Mouse (Mus musculus): ENCODE data around the gene Asb16.

Gene Asb16

DNA sequence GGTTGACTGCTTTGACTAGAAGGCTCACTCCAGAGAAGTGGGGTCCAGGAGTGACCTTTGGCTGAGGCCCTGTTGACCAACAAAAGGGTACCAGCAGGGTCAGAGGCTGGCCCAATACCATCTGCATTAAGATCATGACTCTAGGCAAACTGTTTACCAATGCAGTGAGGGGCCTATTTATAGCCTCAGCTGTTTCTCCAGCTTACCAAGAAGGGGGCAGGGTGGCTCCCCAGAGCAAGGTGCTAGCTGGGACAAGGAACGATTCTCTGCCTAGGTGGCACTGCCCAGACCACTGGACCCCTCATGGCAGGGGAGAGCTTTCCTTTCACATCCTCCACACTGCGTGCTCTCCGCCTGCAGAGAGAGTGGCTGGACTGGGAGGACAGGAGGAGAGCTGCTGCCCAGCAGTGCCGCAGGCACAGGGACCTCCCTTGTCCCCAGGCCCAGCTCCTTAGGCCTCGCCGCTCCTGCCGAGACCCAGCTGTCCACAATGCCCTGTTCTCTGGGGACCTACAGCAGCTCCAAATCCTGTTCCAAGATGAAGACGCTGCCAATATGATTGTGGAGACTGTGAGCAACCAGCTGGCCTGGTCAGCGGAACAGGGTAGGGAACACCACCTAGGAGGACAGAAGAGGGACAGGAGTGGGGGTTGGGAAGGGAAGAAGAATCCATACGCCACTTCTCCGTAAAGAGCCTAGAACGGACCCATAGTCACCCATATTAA, at the start of gene Asb16:
TSS of gene Asb16 (plus strand) at position 224 of the 725 bp plus-strand sequence.
- DNase-seq (ENCODE audit: low spot score) = no peak

DNA sequence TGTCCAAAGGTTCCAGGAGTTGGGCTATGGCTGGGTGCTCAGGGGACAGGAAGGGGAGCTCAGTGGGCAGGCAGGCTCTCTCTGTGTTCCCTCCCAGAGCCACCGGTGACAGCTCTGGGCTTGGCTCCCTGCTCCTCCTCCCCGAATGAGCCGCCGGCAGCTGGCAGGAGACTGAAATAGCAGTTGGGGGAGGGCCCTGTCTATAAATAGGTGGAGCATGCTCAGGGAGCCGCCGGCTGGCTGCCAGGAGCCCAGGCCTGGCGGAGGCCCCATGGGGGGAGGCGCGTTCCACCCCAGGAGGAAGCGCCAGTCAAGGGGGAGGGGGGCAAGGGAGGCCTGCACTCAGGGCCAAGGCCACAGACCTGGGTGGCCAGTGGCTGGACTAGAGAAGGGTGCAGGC, 49.8 kb upstream of the Asb16 start:
- peak; percentile 94 for DNase-seq (ENCODE audit: low spot score)

DNA sequence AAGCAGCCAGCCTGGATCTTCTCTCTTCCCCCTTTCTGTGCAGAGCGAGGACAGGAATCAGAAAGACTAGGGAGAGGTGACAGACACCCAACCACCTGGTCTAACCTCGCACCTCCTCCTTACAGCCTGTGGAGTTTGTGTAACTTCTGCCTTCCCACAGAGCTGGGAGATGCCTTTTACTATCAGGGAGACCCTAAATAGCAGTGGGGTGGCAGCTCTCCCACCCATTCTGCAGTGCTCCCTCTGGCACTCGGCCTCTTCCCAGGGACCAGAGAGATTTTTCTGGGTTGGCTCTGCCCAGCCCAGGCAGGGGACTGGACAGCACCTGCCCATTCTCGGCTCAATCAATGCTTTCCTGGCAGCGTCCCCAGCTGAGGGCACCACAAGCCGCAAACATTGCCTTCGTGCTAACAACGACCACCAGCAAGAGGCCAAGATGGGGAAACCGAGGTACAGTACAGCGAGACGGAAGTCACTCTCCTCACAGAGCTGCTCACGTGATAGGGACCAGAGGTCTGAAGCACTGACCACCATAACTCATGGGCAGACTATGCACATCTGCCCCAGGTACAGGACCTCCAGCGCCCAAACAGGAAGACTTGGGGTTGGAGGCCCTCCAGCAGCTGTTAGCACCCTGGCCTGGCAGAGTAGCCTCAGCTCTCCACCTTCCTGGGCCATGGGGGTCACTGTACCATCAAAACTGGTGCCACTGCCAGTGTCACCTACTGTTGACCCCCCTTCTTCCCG, 49.1 kb upstream of the Asb16 start:
- no peak for DNase-seq (ENCODE audit: low spot score)

DNA sequence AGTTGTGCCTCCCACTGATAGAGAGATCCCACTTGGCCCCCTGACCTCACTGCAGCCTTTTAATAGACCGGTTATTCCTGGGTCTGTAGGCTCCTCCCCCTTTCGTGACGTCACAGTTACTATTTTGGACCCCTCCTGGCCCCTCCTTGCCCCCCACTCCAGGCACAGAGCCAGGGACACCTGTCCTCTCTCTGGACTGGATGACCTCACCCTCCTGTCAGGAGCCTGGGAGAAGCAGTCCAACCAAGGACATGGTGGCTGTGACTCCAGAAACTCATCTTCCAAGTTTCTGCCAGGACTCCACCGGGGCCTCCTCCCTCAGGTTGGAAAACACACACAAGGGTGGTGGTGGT, 48.6 kb upstream of the Asb16 start:
- no peak for DNase-seq (ENCODE audit: low spot score)

DNA sequence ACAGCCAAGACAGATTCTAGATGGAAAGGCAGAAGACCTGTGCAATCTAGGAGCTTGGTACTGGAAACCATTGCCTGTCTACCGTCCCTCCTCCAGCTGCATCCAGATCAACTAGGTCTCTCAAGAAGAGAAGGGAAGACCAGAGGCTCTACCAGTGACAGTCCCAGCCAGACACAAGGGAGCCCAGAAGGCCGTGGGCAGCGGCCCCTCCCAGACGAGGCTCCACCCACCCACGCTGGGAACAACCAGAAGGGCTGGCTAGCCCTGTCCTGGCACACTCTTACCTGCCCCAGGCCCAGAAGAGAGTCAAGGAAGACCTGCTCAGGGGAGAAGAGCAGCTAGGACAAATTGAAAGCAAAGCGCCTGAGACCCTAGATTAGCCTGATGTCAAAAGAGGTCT, 48.1 kb upstream of the Asb16 start:
- DNase-seq (ENCODE audit: low spot score) = no peak

DNA sequence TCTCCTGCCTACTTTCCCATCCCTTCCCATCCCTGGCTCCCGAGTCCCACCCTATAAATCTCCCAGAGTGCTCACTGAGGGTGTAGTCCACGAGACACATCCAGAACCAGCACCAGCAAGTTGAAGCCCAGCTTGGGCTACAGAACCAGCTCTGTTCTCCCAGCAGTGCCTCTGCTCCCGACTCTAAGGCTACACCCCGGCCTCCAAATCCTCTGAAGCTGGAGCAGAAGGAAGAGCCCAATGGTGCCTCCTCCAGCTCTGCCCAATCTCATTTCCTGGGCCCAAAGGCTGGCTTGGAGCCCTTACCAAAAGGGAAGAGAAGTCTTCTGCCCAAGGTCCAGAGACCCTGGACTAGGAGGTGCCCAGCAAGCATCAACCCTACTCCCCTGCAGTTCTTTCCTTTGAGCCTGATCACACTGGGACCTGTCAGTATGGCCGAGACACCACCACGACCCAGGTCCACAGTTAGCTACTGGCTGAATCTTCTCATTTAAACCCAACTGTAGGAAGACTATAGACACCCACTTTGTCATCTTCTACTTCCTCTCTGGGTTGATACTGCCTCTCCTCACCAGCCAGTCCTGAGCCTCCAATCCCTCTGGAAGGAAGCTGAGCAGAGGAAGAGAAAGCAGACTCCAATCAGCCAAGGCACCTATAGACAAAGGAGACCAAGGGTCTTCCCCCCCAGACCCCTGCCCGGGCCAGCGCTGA, 47.1 kb upstream of the Asb16 start:
- DNase-seq (ENCODE audit: low spot score) = no peak

DNA sequence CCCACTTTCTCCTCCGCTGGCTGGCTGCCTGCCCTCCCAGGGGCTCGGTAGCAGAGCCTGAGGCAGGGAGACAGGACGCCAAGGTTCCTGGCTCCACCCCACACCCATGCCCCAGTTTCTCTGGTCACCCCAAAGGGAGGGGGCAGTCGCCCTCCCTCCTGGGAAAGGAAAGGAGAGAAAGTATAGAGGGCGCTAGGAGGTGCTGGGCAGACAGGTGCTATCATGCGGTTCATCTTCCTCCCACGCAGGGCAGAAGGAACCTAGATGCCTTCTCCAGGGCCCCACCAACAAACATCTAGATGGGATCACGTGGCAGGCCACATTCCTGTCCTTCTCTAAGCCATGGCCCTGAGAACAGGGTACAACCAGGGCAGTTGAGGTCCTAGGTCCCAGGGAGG, 46.6 kb upstream of the Asb16 start:
- no peak for DNase-seq (ENCODE audit: low spot score)

DNA sequence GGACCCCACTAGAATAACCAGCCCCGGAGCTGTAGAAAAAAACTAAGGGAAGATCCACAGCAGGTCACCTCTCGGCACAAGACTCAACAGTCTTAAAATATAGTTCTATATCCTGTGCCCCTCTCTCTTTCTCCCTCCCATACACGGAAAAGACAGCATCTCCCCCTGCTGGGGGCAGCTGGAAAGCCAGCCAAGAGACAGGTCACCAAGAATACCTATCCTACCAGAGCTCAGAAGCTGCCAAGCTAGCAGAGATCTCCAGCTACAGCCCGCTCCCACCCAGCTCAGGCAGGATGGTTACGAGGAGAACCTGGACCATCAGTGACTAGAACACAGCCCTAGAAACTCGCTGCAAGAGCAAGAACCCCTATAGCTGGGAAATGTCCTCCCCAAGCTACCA, 45.4 kb upstream of the Asb16 start:
- DNase-seq (ENCODE audit: low spot score) = peak; percentile 60

DNA sequence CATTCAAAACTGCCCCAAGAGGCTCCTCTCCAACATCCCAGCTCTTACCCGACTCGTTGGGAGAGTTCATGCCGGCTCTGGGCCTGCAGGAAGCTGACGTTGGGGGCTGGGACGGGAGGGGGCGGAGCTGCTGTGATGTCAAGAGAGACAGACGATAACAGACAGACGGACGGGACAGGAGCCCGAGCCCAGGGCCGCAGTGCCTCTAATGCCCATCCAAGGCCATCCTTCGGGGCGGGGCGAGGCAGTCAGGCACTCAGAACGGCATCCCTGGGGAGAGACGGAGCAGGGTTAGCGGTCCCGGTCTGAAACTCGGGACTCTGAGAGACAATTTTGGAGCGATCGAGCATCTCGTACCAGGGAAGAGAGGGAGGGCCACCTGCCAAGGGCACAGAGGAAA, 43.9 kb upstream of the Asb16 start:
- peak; percentile 63 for DNase-seq (ENCODE audit: low spot score)

DNA sequence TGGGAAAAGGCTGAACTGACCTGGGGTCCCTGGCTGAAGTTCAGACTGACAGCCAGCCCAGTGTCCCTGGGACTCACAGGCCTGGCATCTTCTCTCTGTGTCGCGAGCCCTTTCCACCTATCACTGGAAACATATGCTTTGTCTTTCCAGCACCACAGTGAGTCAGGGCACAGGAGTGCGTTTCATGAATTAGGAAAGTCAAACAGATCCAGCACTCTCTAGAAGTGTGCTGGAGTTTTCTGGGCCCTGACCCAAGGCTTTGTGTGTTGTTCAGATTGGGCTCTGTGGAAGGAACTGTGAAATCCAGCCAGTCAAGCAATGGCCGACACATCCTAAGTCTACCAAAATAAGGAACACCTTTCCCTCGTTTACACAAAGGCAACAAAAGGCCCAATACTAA, 43.3 kb upstream of the Asb16 start:
- no peak for DNase-seq (ENCODE audit: low spot score)

DNA sequence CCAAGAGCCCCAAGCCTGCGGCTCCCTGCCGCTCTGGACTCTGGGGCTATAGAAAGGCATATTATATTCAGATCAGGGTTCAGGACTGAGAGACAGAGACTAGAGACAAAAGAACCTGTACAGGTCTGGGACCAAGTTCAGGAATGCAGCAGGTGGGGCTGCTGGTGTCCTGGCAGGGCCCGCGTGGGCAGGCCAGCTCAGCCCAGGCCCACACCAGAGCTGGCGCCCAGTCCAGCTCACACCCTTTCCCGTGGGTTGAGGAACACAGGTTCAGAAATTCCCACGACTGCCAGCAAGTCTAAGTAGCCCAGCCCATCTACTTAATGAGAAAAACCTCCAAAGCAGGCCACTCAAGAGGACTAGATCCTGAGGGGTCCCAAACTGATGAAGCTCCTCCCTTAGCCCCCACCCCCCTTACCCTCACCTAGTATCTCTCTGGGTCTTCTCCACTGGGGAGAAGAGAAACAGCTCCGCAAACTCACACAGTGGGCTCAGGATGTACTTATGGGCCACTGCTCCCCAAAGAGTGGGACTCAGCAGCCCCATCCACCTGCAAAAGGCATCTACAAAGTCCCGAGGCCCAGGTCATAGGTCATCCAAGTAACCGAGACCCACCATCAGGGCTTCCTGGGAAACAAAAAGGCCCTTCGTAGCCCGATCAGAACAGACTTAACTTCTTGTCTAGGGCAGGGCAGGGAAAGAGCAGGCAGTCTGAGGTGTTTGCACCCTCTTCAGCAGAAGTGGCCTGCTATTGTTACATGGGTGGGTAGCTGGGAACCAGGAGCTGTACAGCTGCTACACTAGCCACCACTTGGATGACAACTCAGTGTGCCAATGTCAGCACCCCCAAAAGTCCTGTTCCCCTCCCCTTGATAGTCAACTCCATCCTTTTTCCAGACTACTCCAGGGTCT, 42.2 kb upstream of the Asb16 start:
- no peak for DNase-seq (ENCODE audit: low spot score)

DNA sequence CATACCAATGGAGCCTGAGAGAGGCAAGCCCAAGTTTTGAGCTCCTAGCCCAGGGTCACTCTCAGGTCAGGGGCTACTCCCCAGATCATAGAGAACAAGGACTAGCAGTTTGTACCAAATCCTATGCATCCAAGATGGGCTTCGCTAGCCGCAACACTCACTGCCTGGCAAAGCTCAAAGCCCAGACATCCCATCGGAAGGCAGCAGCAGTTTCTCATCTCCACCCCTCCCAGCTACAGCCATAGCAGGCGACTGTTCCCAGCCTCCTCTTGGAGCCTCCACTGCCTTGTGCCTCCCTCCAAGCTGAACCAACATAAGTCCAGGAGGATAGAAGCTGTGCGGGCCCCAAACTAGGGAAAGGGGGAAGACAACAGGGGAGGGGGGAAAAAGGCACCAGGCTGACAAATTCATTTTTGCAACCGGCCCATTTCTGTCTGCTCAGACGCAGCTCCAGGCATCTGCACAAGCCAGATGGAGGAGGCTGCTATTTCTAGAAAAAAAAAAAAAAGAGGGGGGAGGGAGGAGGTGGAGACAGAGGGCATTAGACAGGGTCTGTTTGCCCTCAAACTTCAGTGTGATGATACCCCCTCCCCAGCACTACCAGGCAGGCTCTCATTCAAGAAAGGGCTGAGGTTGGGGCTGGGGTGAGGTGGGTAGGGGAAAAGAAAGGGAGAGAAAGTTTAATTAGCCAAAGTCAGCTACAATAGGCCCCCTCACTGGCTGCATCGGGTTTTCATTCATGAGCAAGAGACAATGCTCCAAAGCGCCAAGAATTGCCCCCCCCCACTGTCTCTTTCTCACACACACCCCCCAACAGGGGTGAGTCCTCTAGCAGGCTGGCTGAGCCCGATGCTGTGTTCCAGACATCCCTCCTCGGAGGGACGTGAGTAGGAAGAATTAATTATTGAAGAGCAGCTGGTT, 41.0 kb upstream of the Asb16 start:
- no peak for DNase-seq (ENCODE audit: low spot score)

DNA sequence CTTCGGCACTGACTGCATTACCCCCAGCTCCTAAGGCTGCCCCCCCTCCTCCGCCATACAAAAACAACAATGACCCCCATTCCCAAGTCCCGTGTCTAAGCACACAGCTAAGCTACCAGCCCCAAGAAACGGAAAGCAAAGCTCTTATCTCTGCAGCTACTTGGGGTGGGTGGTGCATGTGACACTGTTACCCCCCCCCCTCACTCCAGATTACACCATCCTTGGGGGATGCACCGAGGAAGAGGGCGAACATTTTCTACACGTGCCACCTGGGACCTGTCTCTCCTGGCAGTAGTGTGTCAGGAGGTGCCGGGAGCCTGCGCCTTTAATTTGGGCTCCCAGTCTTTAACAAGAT, 40.4 kb upstream of the Asb16 start:
- DNase-seq (ENCODE audit: low spot score) = no peak

DNA sequence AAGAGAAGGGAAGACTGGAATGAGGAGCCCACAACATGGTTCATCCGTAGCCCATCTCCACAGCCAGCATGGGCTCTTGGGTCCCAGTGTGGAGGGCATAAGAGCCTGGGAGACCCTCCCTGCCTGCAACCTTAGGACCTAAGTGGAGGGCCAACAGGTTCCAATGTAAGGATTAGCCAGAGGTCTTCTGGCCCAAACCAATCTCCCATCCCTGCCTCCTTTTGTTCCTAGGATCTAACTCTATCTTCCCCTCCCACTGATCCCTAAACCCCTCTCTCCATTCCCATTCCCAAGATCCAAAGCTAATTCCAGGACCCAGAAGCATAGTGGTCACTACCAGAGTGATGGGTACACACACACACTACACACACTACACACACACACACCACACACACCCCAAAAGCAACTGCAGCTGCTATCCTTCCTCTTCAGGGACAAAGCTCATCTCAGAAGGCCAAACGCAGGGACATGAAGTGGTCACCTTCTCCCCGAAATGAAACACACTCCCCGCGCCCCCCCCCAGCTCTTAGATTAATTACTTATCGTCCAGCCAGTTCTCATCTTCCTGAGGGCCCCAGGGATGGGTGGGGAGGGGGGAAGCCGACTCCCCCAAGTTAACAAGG, 39.8 kb upstream of the Asb16 start:
- no peak for DNase-seq (ENCODE audit: low spot score)

DNA sequence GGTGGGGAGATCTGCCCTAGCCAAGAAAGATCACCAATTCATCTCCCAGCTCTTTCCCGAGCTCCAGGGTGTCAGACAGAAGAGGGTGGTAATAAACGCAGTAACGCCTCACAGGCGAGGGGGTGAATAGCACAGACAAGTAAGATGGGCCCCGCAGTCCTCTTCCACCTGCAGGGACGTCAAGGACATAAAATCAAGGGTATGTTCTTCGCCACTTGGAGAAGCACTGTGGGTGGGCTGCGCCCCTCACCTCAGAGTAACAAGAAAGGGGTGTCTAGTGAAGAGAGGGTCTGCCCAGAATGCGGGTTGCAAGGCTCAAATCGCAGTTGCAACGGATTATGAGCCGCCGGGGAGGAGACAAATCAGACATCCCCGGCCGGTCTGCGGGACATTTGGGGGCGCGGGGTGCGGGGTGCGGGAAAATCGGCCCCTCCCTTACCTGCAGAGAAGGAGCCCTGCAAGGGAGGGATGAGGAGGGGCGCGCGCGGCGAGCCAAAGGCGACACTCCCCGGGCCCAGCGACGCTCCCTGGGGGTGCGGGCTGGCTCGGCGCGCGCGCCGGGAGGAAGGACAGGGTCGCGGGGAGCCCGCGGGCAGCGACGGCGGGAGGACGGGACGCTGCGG, 39.1 kb upstream of the Asb16 start:
- no peak for DNase-seq (ENCODE audit: low spot score)

DNA sequence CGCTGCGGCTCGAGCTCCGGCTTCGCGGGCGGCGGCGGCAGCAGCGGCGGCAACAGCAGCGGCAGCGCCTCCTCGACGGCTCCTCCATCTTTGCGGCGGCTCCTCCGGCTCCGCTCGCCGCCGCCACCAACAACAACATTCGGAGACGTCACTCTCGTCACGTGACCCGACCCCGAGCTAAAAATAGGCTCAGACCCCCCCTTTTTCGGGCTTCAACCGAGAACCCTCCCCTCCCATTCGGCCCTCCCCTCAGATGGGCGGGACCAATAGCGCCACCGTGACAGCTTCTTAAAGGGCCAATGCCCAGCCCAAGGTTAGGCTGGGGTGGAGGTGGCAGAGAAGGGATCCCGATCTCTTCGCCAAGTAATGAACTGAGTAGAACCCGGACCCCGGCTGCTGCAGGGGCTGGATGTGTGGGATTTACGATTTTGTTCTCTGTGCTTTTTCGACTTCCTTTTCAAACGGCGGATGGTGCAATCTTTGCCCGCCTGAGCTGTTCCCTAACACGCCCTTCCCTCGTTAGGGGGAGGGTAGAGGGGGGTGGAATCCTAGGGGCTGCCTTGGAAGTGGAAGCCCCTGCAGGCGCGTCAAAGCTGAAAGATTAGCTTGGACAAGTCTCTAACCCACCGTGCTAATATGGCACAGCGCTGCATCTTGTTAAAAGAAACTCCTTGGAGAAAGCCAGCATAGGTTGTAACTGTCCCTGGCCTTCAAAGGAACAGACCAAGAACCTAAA, 38.4 kb upstream of the Asb16 start, which contains the start of gene Hdac5:
TSS of gene Hdac5 (minus strand) at position 161 of the 736 bp plus-strand sequence.
- DNase-seq (ENCODE audit: low spot score) = peak; percentile 95

DNA sequence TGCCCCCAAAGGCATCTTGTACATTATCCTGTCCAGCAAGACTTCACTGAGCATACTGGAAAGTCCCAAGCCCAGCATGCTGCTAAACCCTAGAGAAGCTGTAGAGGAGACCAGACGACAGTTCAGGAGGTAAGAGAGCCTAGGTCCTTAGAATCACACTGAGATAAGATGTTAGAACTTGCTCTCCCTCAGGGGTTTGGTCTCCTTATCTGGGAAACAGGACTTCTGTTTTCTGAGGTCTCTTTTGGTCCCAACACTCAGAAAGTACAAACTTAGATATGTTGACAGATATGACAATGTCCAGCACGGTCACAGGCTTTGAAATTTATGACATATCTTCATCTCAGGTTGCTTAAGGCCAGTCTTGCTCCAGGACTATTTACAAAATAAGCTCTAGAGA, 32.5 kb upstream of the Asb16 start:
- DNase-seq (ENCODE audit: low spot score) = no peak

DNA sequence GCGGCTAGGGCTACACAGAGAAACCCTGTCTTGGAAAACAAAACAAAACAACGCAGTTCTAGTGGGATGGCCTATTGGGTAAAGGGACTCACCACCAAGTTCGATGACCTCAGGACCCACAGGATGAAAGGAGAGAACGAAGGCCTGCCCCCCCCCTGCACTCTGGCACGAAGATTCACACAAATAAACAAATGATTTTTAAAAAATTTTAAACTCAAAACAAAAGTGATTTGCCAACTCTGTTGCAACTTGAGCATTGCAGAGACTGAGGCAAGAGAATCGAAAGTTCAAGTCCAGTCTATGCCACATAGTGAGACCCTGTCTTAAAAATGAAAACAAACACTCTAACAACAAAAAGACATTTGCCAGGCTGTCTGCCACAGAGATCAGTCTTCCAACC, 27.9 kb upstream of the Asb16 start:
- DNase-seq (ENCODE audit: low spot score) = no peak

DNA sequence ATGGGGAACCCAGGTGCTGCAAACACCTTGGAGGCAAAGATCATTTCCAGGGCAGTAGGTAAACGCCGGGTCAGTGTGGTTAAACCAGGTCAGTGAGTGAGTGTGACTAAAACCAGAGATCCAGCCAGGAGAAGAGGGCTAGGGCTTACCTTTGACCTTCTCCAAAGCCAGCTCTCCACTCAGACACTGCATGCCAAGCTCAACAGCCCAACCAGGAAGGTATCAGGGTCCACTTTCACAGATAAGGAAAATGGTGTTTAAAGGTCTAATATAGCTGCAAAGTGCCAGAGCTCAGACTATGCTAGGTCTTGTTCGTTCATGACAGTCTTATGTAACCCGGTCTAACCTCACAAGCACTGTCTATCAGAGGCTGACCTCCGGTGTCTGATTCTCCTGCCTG, 27.3 kb upstream of the Asb16 start:
- DNase-seq (ENCODE audit: low spot score) = no peak
